Mouse (Mus musculus) midbrain, postnatal 0 days (tissue): ENCODE data around the gene Gpc1. TPM values are rescaled to one million over a fixed set of nuclear protein-coding genes. Genes with fewer than 3 reads are reported as not detected.

Source experiments
- ATAC-seq: fragments of 200-750 bp; cut with Nextera tagmentation; 2 replicates; pipeline ENCODE4 v1.8.0; 2017; ENCODE audit warnings: moderate number of reproducible peaks, mild to moderate bottlenecking, moderate TSS enrichment, moderate library complexity; ENCODE audit not compliant: low FRiP score
- DNase-seq: peaks from one replicate; pipeline ENCODE4 v3.0.0-alpha.2; 2015; ENCODE audit warnings: low spot score
- H3K27ac ChIP-seq: fragments of 300-500 bp; sonication (generic); 2 replicates; pipeline ENCODE4 v1.5.1; 2014; ENCODE audit warnings: low read depth, mild to moderate bottlenecking, low read length, mixed read lengths
- H3K27me3 ChIP-seq: fragments of 300-500 bp; sonication (generic); 2 replicates; pipeline ENCODE4 v1.6.1; 2014; ENCODE audit warnings: low read length, control low read depth, mixed read lengths; ENCODE audit not compliant: insufficient read depth
- H3K36me3 ChIP-seq: fragments of 300-500 bp; sonication (generic); 2 replicates; pipeline ENCODE4 v1.6.1; 2014; ENCODE audit warnings: low read length, control low read depth, mixed read lengths; ENCODE audit not compliant: insufficient read depth
- H3K4me1 ChIP-seq: fragments of 300-500 bp; sonication (generic); 2 replicates; pipeline ENCODE4 v1.6.1; 2014; ENCODE audit warnings: mild to moderate bottlenecking, control low read depth, antibody characterized with exemption, low read length, mixed read lengths; ENCODE audit not compliant: insufficient read depth
- H3K4me2 ChIP-seq: fragments of 300-500 bp; sonication (generic); 2 replicates; pipeline ENCODE4 v1.6.1; 2014; ENCODE audit warnings: low read depth, mild to moderate bottlenecking, low read length, mixed read lengths; ENCODE audit not compliant: poor library complexity, severe bottlenecking
- H3K4me3 ChIP-seq: fragments of 300-500 bp; sonication (generic); 2 replicates; pipeline ENCODE4 v1.5.1; 2014; ENCODE audit warnings: low read depth, mild to moderate bottlenecking, low read length, moderate library complexity
- H3K9ac ChIP-seq: fragments of 300-500 bp; sonication (generic); replicated peaks from 2 replicates; pipeline ENCODE4 v1.6.1; 2014; ENCODE audit warnings: mild to moderate bottlenecking, low read length, moderate library complexity, mixed read lengths; ENCODE audit not compliant: poor library complexity, severe bottlenecking
- H3K9me3 ChIP-seq: fragments of 300-500 bp; sonication (generic); 2 replicates; pipeline ENCODE4 v1.6.1; 2016; ENCODE audit warnings: low read length, control low read depth
- CTCF ChIP-seq: IDR thresholded peaks from 2 replicates; pipeline ENCODE4 v1.5.1; 2016; ENCODE audit warnings: antibody characterized with exemption, mild to moderate bottlenecking
- WGBS: fragments of 180-500 bp; shearing (Covaris S2); extraction: QIAGEN DNeasy Blood & Tissue Kit; methylation state at CpG from one replicate; pipeline ENCODE4 v1.1.7; 2014; 5-methylcytosine and 5-hydroxymethylcytosine counted together
- polyA plus RNA-seq: library from polyadenylated mRNA; unstranded; fragments of >200 nt; fragmentation: Nextera tagmentation; extraction: Ambion mirVana; gene quantifications from 2 replicates; pipeline ENCODE4 v1.2.1, GENCODE M21; 2015
- total RNA-seq: library from RNA; depleted of rRNA; stranded (reverse); fragments of >200 nt; gene quantifications from 2 replicates; pipeline ENCODE4 v1.2.3, GENCODE M21; 2014; rRNA removed

Gpc1 gene
- total RNA-seq (151 and 208 TPM in 2 replicates), polyA plus RNA-seq (51.8 and 53.3 TPM in 2 replicates)

DNA sequence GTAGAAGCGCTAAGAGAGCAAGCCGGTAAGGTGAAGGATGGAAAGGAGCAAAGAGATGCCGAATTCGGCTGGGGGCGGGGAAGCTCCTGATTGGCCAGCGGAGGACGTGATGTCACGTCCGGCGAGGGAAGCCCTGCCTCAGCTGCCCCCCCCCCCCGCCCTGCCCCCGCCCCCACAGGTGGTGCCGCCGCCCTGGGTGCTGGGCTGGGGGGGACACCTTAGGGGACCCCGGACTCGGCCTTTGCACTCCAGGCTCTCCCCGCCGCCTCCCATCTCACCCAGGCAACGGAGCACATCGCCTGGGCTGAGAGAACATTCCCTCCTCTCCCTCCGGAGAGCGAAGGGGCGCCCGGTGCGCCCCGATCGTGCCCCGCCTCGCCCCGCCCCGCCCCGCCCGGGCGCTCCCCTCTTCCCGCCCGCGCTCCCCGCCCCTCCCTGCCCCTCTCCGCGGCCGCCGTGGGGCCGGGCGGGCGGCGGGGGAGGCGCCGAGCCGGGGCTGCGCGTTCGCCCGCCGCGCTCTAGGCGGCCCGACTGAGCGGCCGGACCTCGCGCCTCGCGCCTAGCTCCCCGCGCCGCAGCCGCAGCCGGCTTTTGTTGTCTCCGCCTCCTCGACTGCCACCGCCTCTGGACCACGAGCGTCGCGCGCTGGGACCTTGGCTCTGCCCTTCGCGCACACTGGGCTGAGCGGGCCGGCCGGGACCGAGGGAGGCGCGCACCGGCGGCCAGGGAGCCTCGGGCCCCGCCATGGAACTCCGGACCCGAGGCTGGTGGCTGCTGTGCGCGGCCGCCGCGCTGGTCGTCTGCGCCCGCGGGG lies at the start of gene Gpc1:
Gpc1 (plus strand) TSS at position 458 of the 814 bp plus-strand sequence.
- DNase-seq, result peak; percentile 92
- Histone ChIP-seq H3K4me1 (peaks cover 12% of the 10 kb centered on the region; the same call in 1 of the 2 replicates), H3K4me3 (peak within 1 kb of the TSS; percentile 90), H3K4me2 (peak within 1 kb of the TSS; percentile 70), H3K27me3 (peaks cover 4% of the 10 kb centered on the region; the same call in 1 of the 2 replicates), H3K9me3 (no peaks in the 10 kb centered on the region), H3K9ac (peak within 1 kb of the TSS; percentile 92), H3K36me3 (peaks cover 4% of the 10 kb centered on the region), H3K27ac (peak within 1 kb of the TSS; percentile 88)
- under 1% methylated on average over 38 of the region's 99 CpGs for WGBS
- no peak for TF ChIP-seq CTCF
- ATAC-seq, result peak; percentile 77

DNA sequence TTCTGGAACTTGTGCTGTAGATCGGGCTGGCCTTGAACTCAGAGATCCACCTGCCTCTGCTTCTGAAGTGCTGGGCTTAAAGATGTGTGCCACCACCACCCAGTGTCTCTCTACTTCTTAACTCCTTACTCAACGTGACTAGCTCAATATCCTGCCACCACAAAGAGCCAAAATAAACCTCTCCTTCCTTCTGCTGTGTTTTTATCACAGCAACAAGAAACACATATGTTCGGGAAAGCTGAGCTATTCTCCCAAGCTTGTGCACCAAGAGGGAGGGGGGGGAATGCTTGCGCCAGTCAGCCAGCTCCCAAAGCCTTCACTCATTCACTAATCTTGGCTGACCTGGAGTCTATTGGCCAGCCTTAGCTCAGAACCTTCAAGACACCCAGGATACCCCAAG lies 49.6 kb upstream of the Gpc1 start:
- DNase-seq, result no peak
- Histone ChIP-seq H3K27ac (no peak overlapping the region), H3K4me3 (no peak overlapping the region), H3K36me3 (no peaks in the 10 kb centered on the region), H3K9me3 (no peaks in the 10 kb centered on the region), H3K4me1 (no peaks in the 10 kb centered on the region), H3K9ac (no peak overlapping the region), H3K4me2 (no peak overlapping the region), H3K27me3 (no peaks in the 10 kb centered on the region)
- no peak for TF ChIP-seq CTCF
- ATAC-seq, result no peak
- WGBS, result 84% methylated on average over 4 of the region's 4 CpGs

DNA sequence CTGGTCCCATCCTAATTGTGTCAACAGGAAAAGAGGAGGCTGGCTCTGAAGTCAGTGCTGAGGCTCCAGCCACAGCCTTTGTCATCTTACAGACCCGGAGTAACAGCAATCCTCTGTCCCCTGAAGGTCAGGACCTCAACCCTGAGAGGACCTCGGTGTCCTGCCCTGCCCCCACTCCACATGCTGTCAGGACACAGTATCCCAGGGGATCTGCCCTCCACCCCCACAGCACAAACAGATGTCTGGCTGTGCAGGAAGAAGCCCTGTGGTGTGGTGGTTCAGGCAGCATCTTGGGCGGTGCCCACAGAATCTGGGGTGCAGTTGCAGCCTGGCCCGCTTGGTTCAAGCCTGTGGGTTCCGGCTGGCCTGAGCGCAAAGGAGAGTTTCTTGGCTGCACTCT lies 48.9 kb upstream of the Gpc1 start:
- no peak overlapping the region for H3K27ac ChIP-seq
- no peaks in the 10 kb centered on the region for H3K9me3 ChIP-seq
- H3K27me3 ChIP-seq, result no peaks in the 10 kb centered on the region
- no peaks in the 10 kb centered on the region for H3K4me1 ChIP-seq
- H3K36me3 ChIP-seq, result no peaks in the 10 kb centered on the region
- H3K4me2 ChIP-seq, result no peak overlapping the region
- no peak for ATAC-seq
- H3K4me3 ChIP-seq, result no peak overlapping the region
- no peak for TF ChIP-seq CTCF
- no peak overlapping the region for H3K9ac ChIP-seq
- WGBS, result 63% methylated on average over 6 of the region's 6 CpGs
- no peak for DNase-seq

DNA sequence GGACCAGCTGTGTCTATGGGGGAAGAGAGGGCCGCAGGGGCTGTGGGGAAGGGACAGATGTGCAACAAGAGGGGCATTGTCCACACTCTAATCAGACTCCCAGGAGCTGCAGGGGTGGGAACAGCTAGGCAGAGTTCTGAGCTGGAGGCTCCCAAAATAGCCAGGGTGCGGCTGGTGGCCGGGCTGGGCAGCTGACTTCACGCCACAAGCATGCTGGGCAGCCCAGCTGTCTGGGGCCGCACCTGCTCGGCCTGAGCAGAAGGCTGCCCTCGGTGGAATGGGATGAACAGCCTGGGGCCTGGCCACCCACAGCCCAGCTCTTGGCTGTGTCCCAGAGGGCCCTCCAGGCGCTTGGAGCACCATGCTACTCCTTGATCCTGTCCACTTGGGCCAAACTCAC lies 44.2 kb upstream of the Gpc1 start:
- H3K9me3 ChIP-seq, result no peaks in the 10 kb centered on the region
- DNase-seq (no peak), ATAC-seq (no peak)
- H3K27ac ChIP-seq, result no peak overlapping the region
- no peak for TF ChIP-seq CTCF
- no peak overlapping the region for H3K4me2 ChIP-seq
- no peak overlapping the region for H3K4me3 ChIP-seq
- no peaks in the 10 kb centered on the region; the same call in 1 of the 2 replicates for H3K4me1 ChIP-seq
- 77% methylated on average over 7 of the region's 8 CpGs for WGBS
- no peaks in the 10 kb centered on the region for H3K36me3 ChIP-seq
- no peaks in the 10 kb centered on the region for H3K27me3 ChIP-seq
- no peak overlapping the region for H3K9ac ChIP-seq

DNA sequence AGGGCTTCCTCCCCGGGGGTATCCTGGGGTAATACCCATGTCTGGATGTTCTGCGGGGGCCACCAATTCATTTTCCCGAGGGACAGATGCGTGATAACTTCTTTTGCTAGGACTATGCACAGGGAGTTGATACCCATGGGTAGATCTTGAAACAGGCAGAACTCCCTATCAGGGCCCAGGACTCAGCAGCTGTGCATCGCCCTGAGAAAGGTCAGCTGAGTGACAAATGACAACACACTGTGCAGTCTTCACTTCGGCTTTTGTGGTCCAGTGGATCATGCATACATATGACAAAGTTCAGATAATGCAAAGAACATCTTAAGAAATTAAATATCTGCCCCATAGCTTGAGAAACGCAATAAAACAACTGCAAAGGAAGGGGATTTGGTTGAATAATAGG lies 43.4 kb upstream of the Gpc1 start:
- H3K9ac ChIP-seq, result no peak overlapping the region
- ATAC-seq, result no peak
- no peaks in the 10 kb centered on the region for H3K9me3 ChIP-seq

GRCm38 (mm10) chr1:92790628-92791027 lies 40.8 kb upstream of the Gpc1 start:
- Histone ChIP-seq H3K4me2 (no peak overlapping the region), H3K9me3 (no peaks in the 10 kb centered on the region), H3K9ac (no peak overlapping the region), H3K4me1 (no peaks in the 10 kb centered on the region; the same call in 1 of the 2 replicates), H3K27me3 (no peaks in the 10 kb centered on the region), H3K36me3 (no peaks in the 10 kb centered on the region), H3K4me3 (no peak overlapping the region), H3K27ac (no peak overlapping the region)
- TF ChIP-seq CTCF, result no peak
- no peak for DNase-seq
- 38% methylated on average over 7 of the region's 7 CpGs for WGBS
- ATAC-seq, result no peak

More for the DNA sequence above, 43.4 kb upstream of the Gpc1 start:
- Histone ChIP-seq H3K4me1 (no peaks in the 10 kb centered on the region; the same call in 1 of the 2 replicates), H3K36me3 (no peaks in the 10 kb centered on the region), H3K4me2 (no peak overlapping the region), H3K4me3 (no peak overlapping the region), H3K27ac (no peak overlapping the region), H3K27me3 (no peaks in the 10 kb centered on the region)
- 89% methylated on average over 7 of the region's 7 CpGs for WGBS
- no peak for TF ChIP-seq CTCF
- DNase-seq, result no peak
